In the genomic region with DNA sequence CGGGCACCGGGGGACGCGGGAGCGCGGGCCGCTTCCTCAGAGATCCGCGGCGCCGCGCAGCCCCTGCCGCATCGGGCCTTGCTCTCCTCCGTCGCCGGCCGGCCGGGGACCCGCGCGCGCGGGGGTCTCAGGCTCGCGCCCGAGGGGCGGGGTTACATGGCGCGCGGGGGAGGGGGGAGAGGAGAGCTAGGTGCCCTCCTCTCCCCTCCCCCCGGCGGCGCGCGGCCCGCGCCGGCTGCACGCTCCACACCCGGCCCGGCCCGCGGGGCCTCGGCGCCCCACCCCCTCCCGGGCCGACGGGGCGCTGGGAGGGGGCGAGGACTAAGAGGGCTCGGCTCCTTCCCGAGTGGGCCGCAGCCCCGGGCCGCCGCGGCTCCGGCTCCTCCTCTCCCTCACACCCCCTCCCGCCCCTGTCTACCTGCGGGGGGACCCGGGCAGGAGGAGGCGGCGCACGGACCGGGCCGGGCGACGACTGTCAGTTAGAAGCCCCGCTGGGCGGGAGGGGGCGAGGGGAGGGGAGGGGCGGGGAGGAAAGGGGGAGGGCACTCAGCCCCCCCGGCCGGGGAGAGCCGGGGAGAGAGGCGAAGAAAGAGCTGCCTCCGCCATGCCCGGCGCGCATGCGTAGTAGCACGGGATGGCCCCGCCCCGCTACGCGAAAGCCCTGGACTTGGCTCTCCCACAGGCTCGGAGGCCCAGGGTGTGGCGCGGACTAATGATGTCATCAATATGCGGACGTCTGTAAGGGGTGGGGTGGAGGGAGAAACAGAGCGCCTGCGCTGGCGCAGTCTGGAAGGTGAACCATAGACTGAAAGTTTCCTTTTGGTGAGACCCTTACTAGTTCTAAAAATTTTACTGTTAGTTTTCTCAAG, we compare ENCODE assay signal across 8 mouse cellular contexts. TPM values are rescaled to one million over a fixed set of nuclear protein-coding genes. Genes with fewer than 3 reads are reported as not detected.
DNase-seq lines count a peak whose midpoint lies in the region; ATAC-seq and TF ChIP-seq lines count a peak whose summit lies in the region.

A gene (minus strand): TSS at position 73 of the 869 bp plus-strand sequence.

- H3K36me3 ChIP-seq in ES-Bruce4 (ENCODE audit: control insufficient read depth, insufficient read depth, low read length, poor library complexity, severe bottlenecking), result peaks cover 4% of the 10 kb centered on the region; the same call in 1 of the 2 replicates
- H3K36me3 ChIP-seq in forebrain, embryonic 13.5 days (ENCODE audit: poor library complexity, severe bottlenecking), result peaks cover 25% of the 10 kb centered on the region
- H3K36me3 ChIP-seq in liver, postnatal 0 days (replicated peaks; ENCODE audit: insufficient read depth, low read length), result peaks cover 10% of the 10 kb centered on the region; the same call in 1 of the 2 replicates
- peaks cover 17% of the 10 kb centered on the region for H3K36me3 ChIP-seq in neural tube, embryonic 14.5 days (ENCODE audit: control insufficient read depth, insufficient read depth, low read length)

- peak; percentile 99 for DNase-seq in heart, postnatal 10 days
- peak; percentile 92 for DNase-seq in large intestine, adult 2 months (ENCODE audit: low read depth, low spot score)
- peak; percentile 100 for DNase-seq in liver, postnatal 0 days
- DNase-seq in testis, postnatal 10 days (ENCODE audit: low spot score), result peak; percentile 99

- 0 out of 2 replicates have a peak, but pooled peaks have one; percentile 14 for TF ChIP-seq EP300 in ES-Bruce4 (IDR thresholded peaks at IDR 0.05; ENCODE audit: insufficient read depth, low read depth, low read length)
- TF ChIP-seq EP300 in liver, postnatal 0 days (IDR thresholded peaks at IDR 0.05; ENCODE audit: low read depth), result peak; percentile 64; the same call in 1 of the 2 replicates

- peak; percentile 79 for ATAC-seq in cerebellum, adult (ENCODE audit: insufficient number of reproducible peaks, low FRiP score, low TSS enrichment)
- peak; percentile 95 for ATAC-seq in forebrain, embryonic 13.5 days
- peak; percentile 94 for ATAC-seq in liver, postnatal 0 days
- ATAC-seq in neural tube, embryonic 14.5 days (ENCODE audit: low read depth), result peak; percentile 93

- intact Hi-C loops in heart, postnatal 10 days (cut with DNase I), result no loop called here

- TF ChIP-seq POLR2A in ES-Bruce4 (IDR thresholded peaks at IDR 0.05; ENCODE audit: insufficient read depth, low read length), result peak; percentile 70

- WGBS in forebrain, embryonic 13.5 days, result under 1% methylated on average over 61 of the region's 95 CpGs
- under 1% methylated on average over 87 of the region's 95 CpGs for WGBS in large intestine, adult 2 months
- 0% methylated on average over 27 of the region's 95 CpGs for WGBS in liver, postnatal 0 days (ENCODE audit: insufficient replicate concordance)
- WGBS in neural tube, embryonic 14.5 days, result under 1% methylated on average over 35 of the region's 95 CpGs

- peak within 1 kb of the TSS; percentile 94 for H3K4me3 ChIP-seq in ES-Bruce4 (ENCODE audit: low read depth, low read length)
- H3K4me3 ChIP-seq in forebrain, embryonic 13.5 days, result peak within 1 kb of the TSS; percentile 94
- H3K4me3 ChIP-seq in liver, postnatal 0 days (ENCODE audit: low read depth, low read length), result peak within 1 kb of the TSS; percentile 94
- peak within 1 kb of the TSS; percentile 89 for H3K4me3 ChIP-seq in neural tube, embryonic 14.5 days (ENCODE audit: low read depth, low read length)

- H3K9ac ChIP-seq in ES-Bruce4 (ENCODE audit: low read depth, poor library complexity, severe bottlenecking), result peak within 1 kb of the TSS; percentile 94
- peak within 1 kb of the TSS; percentile 92 for H3K9ac ChIP-seq in forebrain, embryonic 13.5 days
- H3K9ac ChIP-seq in liver, postnatal 0 days (replicated peaks), result peak within 1 kb of the TSS; percentile 85
- peak within 1 kb of the TSS; percentile 88 for H3K9ac ChIP-seq in neural tube, embryonic 14.5 days (replicated peaks; ENCODE audit: low read depth, low read length)

- H3K27me3 ChIP-seq in ES-Bruce4 (ENCODE audit: control insufficient read depth, insufficient read depth, low read length, poor library complexity, severe bottlenecking), result no peaks in the 10 kb centered on the region
- H3K27me3 ChIP-seq in forebrain, embryonic 13.5 days, result no peaks in the 10 kb centered on the region
- no peaks in the 10 kb centered on the region for H3K27me3 ChIP-seq in liver, postnatal 0 days (ENCODE audit: insufficient read depth, low read length)
- no peaks in the 10 kb centered on the region for H3K27me3 ChIP-seq in neural tube, embryonic 14.5 days (ENCODE audit: control insufficient read depth, insufficient read depth, low read length)

- no peak for TF ChIP-seq CTCF in ES-Bruce4 (IDR thresholded peaks at IDR 0.05; ENCODE audit: low read depth, low read length)
- TF ChIP-seq CTCF in liver, postnatal 0 days (IDR thresholded peaks at IDR 0.05; ENCODE audit: low read depth), result no peak

- no peaks in the 10 kb centered on the region for H3K9me3 ChIP-seq in ES-Bruce4 (replicated peaks; ENCODE audit: control insufficient read depth, insufficient read depth, low read length, poor library complexity, severe bottlenecking)
- no peaks in the 10 kb centered on the region for H3K9me3 ChIP-seq in forebrain, embryonic 13.5 days (replicated peaks)
- H3K9me3 ChIP-seq in liver, postnatal 0 days (ENCODE audit: low read length), result no peaks in the 10 kb centered on the region
- H3K9me3 ChIP-seq in neural tube, embryonic 14.5 days (ENCODE audit: control insufficient read depth, low read length), result no peaks in the 10 kb centered on the region

- H3K27ac ChIP-seq in ES-Bruce4 (ENCODE audit: insufficient read depth, low read length), result no peak within 1 kb of the TSS
- peak within 1 kb of the TSS; percentile 97 for H3K27ac ChIP-seq in forebrain, embryonic 13.5 days
- H3K27ac ChIP-seq in liver, postnatal 0 days (ENCODE audit: low read depth), result peak within 1 kb of the TSS; percentile 89
- H3K27ac ChIP-seq in neural tube, embryonic 14.5 days (ENCODE audit: low read depth, low read length), result peak within 1 kb of the TSS; percentile 98

- no peaks in the 10 kb centered on the region for H3K4me1 ChIP-seq in ES-Bruce4 (ENCODE audit: control insufficient read depth, insufficient read depth, low read length)
- peaks cover 47% of the 10 kb centered on the region for H3K4me1 ChIP-seq in forebrain, embryonic 13.5 days
- peaks cover 4% of the 10 kb centered on the region for H3K4me1 ChIP-seq in liver, postnatal 0 days (ENCODE audit: insufficient read depth)
- H3K4me1 ChIP-seq in neural tube, embryonic 14.5 days (ENCODE audit: control insufficient read depth, insufficient read depth, low read length), result peaks cover 25% of the 10 kb centered on the region

- peak within 1 kb of the TSS; percentile 90 for H3K4me2 ChIP-seq in forebrain, embryonic 13.5 days
- H3K4me2 ChIP-seq in liver, postnatal 0 days (ENCODE audit: low read depth, low read length), result peak within 1 kb of the TSS; percentile 100
- H3K4me2 ChIP-seq in neural tube, embryonic 14.5 days (ENCODE audit: low read depth, low read length), result peak within 1 kb of the TSS; percentile 94

RNA-seq across cellular contexts. Expression of the gene that starts here (rescaled TPM):
- 33.7 and 33.8 TPM in 2 replicates for polyA plus RNA-seq in ES-Bruce4 (2011; ENCODE audit: insufficient read depth, insufficient read length, low read depth, missing spikeins)
- polyA plus RNA-seq in forebrain, embryonic 13.5 days (2015; fragmentation: Nextera tagmentation; extraction: Ambion mirVana), result 7.0 and 7.6 TPM in 2 replicates
- 10 to 100 TPM; 15.3 to 17.5 TPM for total RNA-seq in heart, postnatal 10 days (2021)
- 5.5 and 10.3 TPM in 2 replicates for polyA plus RNA-seq in large intestine, adult 2 months (2012; rRNA removed)
- 1.4 TPM in 2 replicates for polyA plus RNA-seq in liver, postnatal 0 days (2015; fragmentation: Nextera tagmentation; extraction: Ambion mirVana)
- polyA plus RNA-seq in neural tube, embryonic 14.5 days (2014; fragmentation: Nextera tagmentation; extraction: Ambion mirVana), result 10.9 and 12.1 TPM in 2 replicates
